Mouse (Mus musculus) olfactory bulb, adult 2 months (tissue): ENCODE measurements around the gene Cpne6.

Source experiments
- CTCF ChIP-seq: fragments of 200-500 bp; IDR thresholded peaks from 2 replicates; pipeline ENCODE4 v1.5.1; 2012; ENCODE audit warnings: low read depth, mild to moderate bottlenecking, low read length, moderate library complexity; ENCODE audit not compliant: insufficient read depth
- POLR2A ChIP-seq: fragments of 200-500 bp; IDR thresholded peaks from 2 replicates; pipeline ENCODE4 v1.6.1; 2012; ENCODE audit warnings: mild to moderate bottlenecking, low read depth, low read length, moderate library complexity; ENCODE audit not compliant: insufficient read depth

- TF ChIP-seq CTCF (no peak), POLR2A (no peak)
Observed at GRCm38 (mm10) chr14:55524785-55525184, 14.5 kb downstream of the Cpne6 start, which contains the start of gene Nrl.
